In genomic region chr1:42496022-42496421, GRCm38 (mm10) we compare ENCODE assay signal across 19 mouse cellular contexts.
DNase-seq lines count a peak whose midpoint lies in the region; ATAC-seq and TF ChIP-seq lines count a peak whose summit lies in the region.
"Had no signal": no experiment of that assay in that cellular context is flagged by ENCODE, and none has a peak within 500 bp of the region (broad histone marks: within the 10 kb centered on the region; RNA-seq: fewer than 3 reads in every experiment).

No protein-coding gene starts in this region.

- no peaks in the 10 kb centered on the region for H3K36me3 ChIP-seq in kidney, embryonic 16.5 days (ENCODE audit: insufficient read depth, low read length)
- H3K36me3 ChIP-seq in liver, postnatal 0 days (replicated peaks; ENCODE audit: insufficient read depth, low read length), result no peaks in the 10 kb centered on the region
- H3K36me3 ChIP-seq in intestine, embryonic 16.5 days (ENCODE audit: control insufficient read depth, insufficient read depth, low read length), result no peaks in the 10 kb centered on the region
- H3K36me3 ChIP-seq in stomach, embryonic 16.5 days (ENCODE audit: control insufficient read depth, insufficient read depth, low read length), result no peaks in the 10 kb centered on the region
- no peaks in the 10 kb centered on the region for H3K36me3 ChIP-seq in forebrain, embryonic 11.5 days (ENCODE audit: control insufficient read depth, insufficient read depth, low read length)
- H3K36me3 ChIP-seq: embryonic facial prominence, embryonic 10.5 days had no signal

- no peak for DNase-seq in kidney, postnatal 4 days
- no peak for DNase-seq in liver, postnatal 0 days
- no peak for DNase-seq in liver
- DNase-seq in forebrain, embryonic 11.5 days (ENCODE audit: low spot score), result no peak
- no peak for DNase-seq in natural killer cell, adult 2 months (ENCODE audit: low spot score in 2 of 2)
- DNase-seq: adrenal gland, adult 2 months; adrenal gland, postnatal 36 days; cerebellum, adult 2 months; cerebellum, postnatal 10 days; gastrocnemius, adult 2 months; gastrocnemius, postnatal 36 days; heart, adult 11 months; heart, postnatal 10 days; heart, postnatal 4 days had no signal

- 0 out of 2 replicates have a peak overlapping the region, but pooled peaks have one; percentile 1 for H3K4me2 ChIP-seq in kidney, embryonic 16.5 days (replicated peaks; ENCODE audit: low read depth, low read length)
- H3K4me2 ChIP-seq in liver, postnatal 0 days (ENCODE audit: low read depth, low read length), result 0 out of 2 replicates have a peak overlapping the region, but pooled peaks have one; percentile 9
- 0 out of 2 replicates have a peak overlapping the region, but pooled peaks have one; percentile 26 for H3K4me2 ChIP-seq in intestine, embryonic 16.5 days (ENCODE audit: low read depth, low read length)
- no peak overlapping the region for H3K4me2 ChIP-seq in stomach, embryonic 16.5 days (ENCODE audit: low read depth, low read length)
- H3K4me2 ChIP-seq in forebrain, embryonic 11.5 days (ENCODE audit: low read depth, low read length, severe bottlenecking), result no peak overlapping the region

- peak overlapping the region; percentile 75; the same call in 1 of the 2 replicates for H3K27ac ChIP-seq in kidney, embryonic 16.5 days (ENCODE audit: low read length)
- no peak overlapping the region for H3K27ac ChIP-seq in liver, postnatal 0 days (ENCODE audit: low read depth)
- peak overlapping the region; percentile 90 for H3K27ac ChIP-seq in intestine, embryonic 16.5 days (ENCODE audit: low read length)
- H3K27ac ChIP-seq in stomach, embryonic 16.5 days (ENCODE audit: low read length), result no peak overlapping the region
- no peak overlapping the region for H3K27ac ChIP-seq in forebrain, embryonic 11.5 days (ENCODE audit: low read depth, low read length)
- H3K27ac ChIP-seq: embryonic facial prominence, embryonic 10.5 days; gastrocnemius, adult 2 months had no signal

- no peak overlapping the region for H3K9ac ChIP-seq in kidney, embryonic 16.5 days (replicated peaks; ENCODE audit: low read length)
- no peak overlapping the region for H3K9ac ChIP-seq in liver, postnatal 0 days (replicated peaks)
- no peak overlapping the region; the same call in 1 of the 2 replicates for H3K9ac ChIP-seq in intestine, embryonic 16.5 days (ENCODE audit: low read depth, low read length)
- H3K9ac ChIP-seq in stomach, embryonic 16.5 days (ENCODE audit: low read length), result no peak overlapping the region
- H3K9ac ChIP-seq in forebrain, embryonic 11.5 days (ENCODE audit: low read length), result no peak overlapping the region

- WGBS in kidney, embryonic 16.5 days, result 54% methylated on average over 3 of the region's 3 CpGs
- WGBS in liver, postnatal 0 days (ENCODE audit: insufficient replicate concordance), result 52% methylated on average over 3 of the region's 3 CpGs
- 60% methylated on average over 3 of the region's 3 CpGs for WGBS in intestine, embryonic 16.5 days
- 55% methylated on average over 3 of the region's 3 CpGs for WGBS in stomach, embryonic 16.5 days
- 95% methylated on average over 3 of the region's 3 CpGs for WGBS in forebrain, embryonic 11.5 days

- no peak for TF ChIP-seq CTCF in liver, postnatal 0 days (IDR thresholded peaks at IDR 0.05; ENCODE audit: low read depth)

- peaks cover 4% of the 10 kb centered on the region; the same call in 1 of the 2 replicates for H3K27me3 ChIP-seq in kidney, embryonic 16.5 days (ENCODE audit: insufficient read depth, low read length)
- H3K27me3 ChIP-seq in liver, postnatal 0 days (ENCODE audit: insufficient read depth, low read length), result no peaks in the 10 kb centered on the region
- H3K27me3 ChIP-seq in intestine, embryonic 16.5 days (replicated peaks; ENCODE audit: control insufficient read depth, insufficient read depth, low read length), result no peaks in the 10 kb centered on the region
- no peaks in the 10 kb centered on the region for H3K27me3 ChIP-seq in stomach, embryonic 16.5 days (ENCODE audit: control insufficient read depth, insufficient read depth, low read length)
- peaks cover 5% of the 10 kb centered on the region; the same call in 1 of the 2 replicates for H3K27me3 ChIP-seq in forebrain, embryonic 11.5 days (ENCODE audit: control insufficient read depth, insufficient read depth, low read length)

- H3K4me3 ChIP-seq in kidney, embryonic 16.5 days (ENCODE audit: low read length), result no peak overlapping the region
- no peak overlapping the region for H3K4me3 ChIP-seq in liver, postnatal 0 days (ENCODE audit: low read depth, low read length)
- no peak overlapping the region for H3K4me3 ChIP-seq in intestine, embryonic 16.5 days (ENCODE audit: low read length)
- H3K4me3 ChIP-seq in stomach, embryonic 16.5 days (replicated peaks; ENCODE audit: low read length), result no peak overlapping the region
- no peak overlapping the region for H3K4me3 ChIP-seq in forebrain, embryonic 11.5 days (ENCODE audit: low read depth, low read length)
- H3K4me3 ChIP-seq: embryonic facial prominence, embryonic 10.5 days; gastrocnemius, adult 2 months had no signal

- TF ChIP-seq EP300 in liver, postnatal 0 days (IDR thresholded peaks at IDR 0.05; ENCODE audit: low read depth), result no peak

- H3K9me3 ChIP-seq in kidney, embryonic 16.5 days (ENCODE audit: low read length), result no peaks in the 10 kb centered on the region
- no peaks in the 10 kb centered on the region for H3K9me3 ChIP-seq in liver, postnatal 0 days (ENCODE audit: low read length)
- H3K9me3 ChIP-seq in intestine, embryonic 16.5 days (ENCODE audit: control insufficient read depth, low read length), result no peaks in the 10 kb centered on the region
- H3K9me3 ChIP-seq in stomach, embryonic 16.5 days (replicated peaks; ENCODE audit: control insufficient read depth, low read length), result no peaks in the 10 kb centered on the region
- H3K9me3 ChIP-seq in forebrain, embryonic 11.5 days (ENCODE audit: control insufficient read depth, low read length), result no peaks in the 10 kb centered on the region
- H3K9me3 ChIP-seq: embryonic facial prominence, embryonic 10.5 days had no signal

- ATAC-seq in kidney, embryonic 16.5 days (ENCODE audit: low FRiP score, low TSS enrichment), result no peak
- ATAC-seq in liver, postnatal 0 days, result no peak
- peak; percentile 84 for ATAC-seq in intestine, embryonic 16.5 days
- ATAC-seq in stomach, embryonic 16.5 days (ENCODE audit: insufficient read depth, low FRiP score), result peak; percentile 45; the same call in 1 of the 2 replicates
- ATAC-seq in forebrain, embryonic 11.5 days (replicated peaks; ENCODE audit: low FRiP score), result no peak
- ATAC-seq: forebrain, embryonic 14.5 days had no signal

- peaks cover 23% of the 10 kb centered on the region for H3K4me1 ChIP-seq in kidney, embryonic 16.5 days (ENCODE audit: insufficient read depth, low read length)
- no peaks in the 10 kb centered on the region; the same call in 1 of the 2 replicates for H3K4me1 ChIP-seq in liver, postnatal 0 days (ENCODE audit: insufficient read depth)
- peaks cover 7% of the 10 kb centered on the region for H3K4me1 ChIP-seq in intestine, embryonic 16.5 days (ENCODE audit: control insufficient read depth, insufficient read depth, low read length)
- peaks cover 6% of the 10 kb centered on the region; the same call in 1 of the 2 replicates for H3K4me1 ChIP-seq in stomach, embryonic 16.5 days (ENCODE audit: control insufficient read depth, insufficient read depth, low read length)
- peaks cover 8% of the 10 kb centered on the region for H3K4me1 ChIP-seq in forebrain, embryonic 11.5 days (replicated peaks; ENCODE audit: control insufficient read depth, insufficient read depth, low read length)

Comparison
In these comparisons a context has a peak if more than half of its experiments do, and no peak if none do; other contexts are left out.
1. ATAC-seq: peak in intestine, embryonic 16.5 days (single experiment) and stomach, embryonic 16.5 days (single experiment); none in kidney, embryonic 16.5 days (single experiment), liver, postnatal 0 days (single experiment) and forebrain, embryonic 11.5 days (single experiment).
2. H3K27ac ChIP-seq: peak in kidney, embryonic 16.5 days (single experiment) and intestine, embryonic 16.5 days (single experiment); none in liver, postnatal 0 days (single experiment), stomach, embryonic 16.5 days (single experiment) and forebrain, embryonic 11.5 days (single experiment).
3. H3K4me2 ChIP-seq: peak in kidney, embryonic 16.5 days (single experiment), liver, postnatal 0 days (single experiment) and intestine, embryonic 16.5 days (single experiment); none in stomach, embryonic 16.5 days (single experiment) and forebrain, embryonic 11.5 days (single experiment).